Mouse (Mus musculus) testis, adult 2 months (tissue): Measurements from ENCODE around the gene Dgki.

ENCODE experiments used
- CTCF ChIP-seq: fragments of 200-500 bp; IDR thresholded peaks from 2 replicates; pipeline ENCODE4 v1.5.1; 2012; ENCODE audit warnings: low read depth, mild to moderate bottlenecking, inconsistent platforms, low read length, moderate library complexity; ENCODE audit not compliant: control insufficient read depth, insufficient read depth, insufficient replicate concordance
- POLR2A ChIP-seq: fragments of 200-500 bp; IDR thresholded peaks from 2 replicates; pipeline ENCODE4 v1.6.1; 2012; ENCODE audit warnings: low read depth, mild to moderate bottlenecking, inconsistent platforms, low read length, moderate library complexity; ENCODE audit not compliant: control insufficient read depth

- TF ChIP-seq POLR2A, result no peak
- no peak for TF ChIP-seq CTCF
Measured at GRCm38 (mm10) chr6:36960658-36961057, 339.3 kb downstream of the Dgki start.
